Mouse (Mus musculus) spleen, adult 18-20 months (tissue): ENCODE results near the gene Cmc1.
"Not testable (repeated sequence)": the region's sequence is repeated elsewhere in the genome, so short reads cannot be mapped to it uniquely, and the experiment has no call there.

Experiments used
- DNase-seq, 2 experiments: peaks; one replicate each; pipeline ENCODE4 v3.0.0; 2022; ENCODE audit warnings: mixed read lengths in 2 of 2

The Cmc1 gene

GRCm38 (mm10) chr9:118149407-118150402 is at the start of gene Cmc1:
Gene Cmc1 (minus strand): TSS chr9:118150177.
- peak; percentile 78 to 84 for DNase-seq

- DNase-seq, result no peak
Measured at GRCm38 (mm10) chr9:118198557-118198956, 48.6 kb upstream of the Cmc1 start.

- DNase-seq, result no peak
Measured at GRCm38 (mm10) chr9:118196661-118197390, 46.8 kb upstream of the Cmc1 start.

DNA sequence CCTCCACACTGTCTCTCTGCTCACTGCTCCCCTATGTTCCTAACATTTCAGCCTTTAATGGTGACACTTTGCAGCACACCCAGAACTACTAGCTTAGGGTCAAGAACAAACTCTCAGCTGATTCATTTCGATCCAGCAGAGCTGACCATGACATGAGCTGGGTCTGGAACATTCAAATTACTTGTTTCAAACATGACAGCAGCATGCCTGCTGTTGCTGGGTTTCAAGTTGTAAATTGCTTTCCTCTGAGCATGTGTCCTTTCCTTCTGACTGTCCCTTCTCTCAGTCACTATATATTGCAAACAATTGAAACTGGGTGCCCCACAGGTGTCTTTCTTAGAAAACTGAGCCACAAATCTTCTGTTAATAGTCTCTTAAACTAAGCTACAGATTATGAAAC is 43.3 kb upstream of the Cmc1 start:
- no peak for DNase-seq

DNA sequence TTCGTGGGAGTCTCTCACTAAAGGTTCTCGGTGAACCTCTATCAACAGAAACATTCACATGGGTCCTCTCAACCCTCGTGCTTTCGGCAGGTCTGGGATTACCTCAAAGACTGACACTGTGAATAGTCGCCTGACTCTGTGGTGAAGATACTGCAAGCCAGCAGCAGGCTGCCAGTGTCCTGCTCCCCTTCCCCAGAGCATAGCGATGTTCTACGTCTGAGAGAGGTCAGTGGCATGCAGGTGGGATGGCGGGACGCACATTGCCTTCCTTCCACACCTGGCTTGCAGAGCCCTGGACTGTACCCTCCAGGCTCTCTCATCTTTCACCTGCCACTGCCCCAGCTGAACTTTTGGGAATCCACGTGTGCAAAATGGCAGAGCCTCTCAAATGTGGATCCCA is 41.3 kb upstream of the Cmc1 start:
- no peak for DNase-seq

DNA sequence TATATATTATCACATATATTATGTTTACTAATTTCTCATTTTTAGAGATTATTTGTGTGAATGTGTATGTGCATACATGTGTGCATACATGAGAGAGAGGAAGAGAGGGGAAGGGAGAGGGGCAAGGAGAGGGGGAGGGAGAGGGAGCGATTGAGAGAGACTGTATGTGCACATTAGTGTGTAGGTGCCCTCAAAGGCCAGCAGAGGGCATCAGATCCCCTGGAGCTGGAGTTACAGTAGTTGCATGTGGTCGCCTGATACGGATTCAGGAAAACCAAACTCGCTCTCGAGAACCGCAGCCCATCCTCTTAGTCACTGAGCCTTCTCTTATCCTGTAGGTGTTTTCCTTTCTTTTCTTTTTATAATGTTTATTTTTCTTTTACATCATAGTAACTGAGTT is 38.4 kb upstream of the Cmc1 start:
- DNase-seq, result no peak

GRCm38 (mm10) chr9:118187420-118187819 is 37.4 kb upstream of the Cmc1 start:
- no peak for DNase-seq

GRCm38 (mm10) chr9:118186776-118187175 is 36.8 kb upstream of the Cmc1 start:
- no peak for DNase-seq

- DNase-seq, result no peak
Measured at GRCm38 (mm10) chr9:118179136-118180025, 29.4 kb upstream of the Cmc1 start.

GRCm38 (mm10) chr9:118176687-118177086 is 26.7 kb upstream of the Cmc1 start:
- no peak for DNase-seq

GRCm38 (mm10) chr9:118175411-118175810 is 25.4 kb upstream of the Cmc1 start:
- no peak for DNase-seq

GRCm38 (mm10) chr9:118173086-118173485 is 23.1 kb upstream of the Cmc1 start:
- no peak for DNase-seq

GRCm38 (mm10) chr9:118168544-118168943 is 18.6 kb upstream of the Cmc1 start:
- DNase-seq, result peak in 1 of 2 experiments; percentile 10

DNA sequence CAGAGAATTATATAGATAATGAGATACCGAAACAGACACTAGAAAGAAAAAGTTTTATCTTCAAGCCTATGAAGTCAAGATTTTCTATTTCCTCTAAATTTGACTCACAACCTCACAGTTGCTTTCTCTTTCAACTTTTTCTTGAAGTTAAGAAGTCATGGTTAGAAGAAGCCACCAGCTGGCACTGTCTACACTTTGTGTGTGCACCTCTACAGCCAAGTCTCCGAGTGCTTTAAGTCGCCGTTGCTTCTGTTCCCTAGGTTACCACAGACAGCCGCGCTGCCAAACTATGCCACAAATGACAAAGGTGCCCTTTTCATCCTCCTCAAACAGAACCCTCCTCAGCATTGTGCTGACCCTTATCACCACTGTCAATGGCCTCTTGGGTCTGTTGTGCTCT is 17.6 kb upstream of the Cmc1 start:
- no peak for DNase-seq

DNA sequence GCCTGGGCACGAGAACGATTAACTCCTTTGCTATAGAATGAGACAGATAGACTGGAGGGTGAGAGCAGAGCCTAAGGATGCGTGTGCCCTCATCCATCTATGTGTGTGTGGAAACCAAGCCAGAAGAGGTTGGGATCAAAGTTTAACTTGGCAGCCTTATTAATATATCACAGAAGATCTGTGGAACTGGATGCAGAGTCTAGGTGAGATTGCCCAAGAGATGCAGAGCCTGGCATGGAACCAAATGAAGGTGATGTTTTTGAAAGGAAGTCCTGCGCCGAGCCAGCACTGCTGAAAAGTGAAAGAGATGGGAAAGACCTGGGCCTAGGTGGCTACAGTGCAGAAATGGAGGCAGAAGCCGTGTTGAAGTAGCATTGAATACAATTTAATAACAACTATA is 11.6 kb upstream of the Cmc1 start:
- no peak for DNase-seq

- no peak for DNase-seq
Measured at GRCm38 (mm10) chr9:118159936-118160335, 10.0 kb upstream of the Cmc1 start.

GRCm38 (mm10) chr9:118158201-118158600 is 8.2 kb upstream of the Cmc1 start:
- no peak for DNase-seq

DNA sequence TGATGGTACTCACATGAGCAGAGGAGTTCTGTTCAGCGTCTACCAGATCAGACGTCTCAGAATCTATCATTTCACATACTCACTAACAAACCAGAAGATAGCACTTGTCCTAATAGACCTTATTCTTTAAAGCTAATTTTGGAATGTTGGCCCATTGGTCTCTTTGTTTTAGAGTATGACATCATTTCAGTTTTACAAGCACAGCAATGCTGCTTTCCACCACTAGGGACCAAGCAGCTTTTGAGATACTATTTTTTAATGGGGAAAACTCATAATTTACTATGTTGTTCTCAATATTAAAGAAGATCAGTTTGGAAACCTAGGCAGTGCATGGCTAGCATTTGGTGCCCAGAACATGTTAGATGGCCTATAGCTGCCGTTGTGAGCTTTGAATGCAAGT is 7.3 kb upstream of the Cmc1 start:
- no peak for DNase-seq

DNA sequence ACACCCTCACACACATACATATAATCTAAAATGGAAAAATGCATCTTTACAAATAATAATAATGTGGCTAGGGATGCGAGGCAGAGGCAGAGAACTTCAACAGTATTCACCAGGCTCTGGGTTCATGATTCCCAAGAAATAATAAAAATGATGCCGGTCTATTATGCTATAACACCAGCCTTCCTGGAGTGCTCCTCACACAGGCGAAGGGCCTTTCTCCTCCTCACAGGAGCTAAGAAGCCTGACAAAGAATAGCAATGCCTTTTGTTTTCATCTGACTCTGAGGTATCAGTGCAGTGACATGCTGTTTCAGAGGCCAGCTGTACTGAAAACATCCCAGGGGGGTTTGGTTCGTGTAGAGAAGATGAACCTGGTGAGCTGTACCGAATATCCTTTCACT is 4.7 kb upstream of the Cmc1 start:
- no peak for DNase-seq

- no peak for DNase-seq
Measured at GRCm38 (mm10) chr9:118151221-118151507, 1.2 kb upstream of the Cmc1 start.

DNA sequence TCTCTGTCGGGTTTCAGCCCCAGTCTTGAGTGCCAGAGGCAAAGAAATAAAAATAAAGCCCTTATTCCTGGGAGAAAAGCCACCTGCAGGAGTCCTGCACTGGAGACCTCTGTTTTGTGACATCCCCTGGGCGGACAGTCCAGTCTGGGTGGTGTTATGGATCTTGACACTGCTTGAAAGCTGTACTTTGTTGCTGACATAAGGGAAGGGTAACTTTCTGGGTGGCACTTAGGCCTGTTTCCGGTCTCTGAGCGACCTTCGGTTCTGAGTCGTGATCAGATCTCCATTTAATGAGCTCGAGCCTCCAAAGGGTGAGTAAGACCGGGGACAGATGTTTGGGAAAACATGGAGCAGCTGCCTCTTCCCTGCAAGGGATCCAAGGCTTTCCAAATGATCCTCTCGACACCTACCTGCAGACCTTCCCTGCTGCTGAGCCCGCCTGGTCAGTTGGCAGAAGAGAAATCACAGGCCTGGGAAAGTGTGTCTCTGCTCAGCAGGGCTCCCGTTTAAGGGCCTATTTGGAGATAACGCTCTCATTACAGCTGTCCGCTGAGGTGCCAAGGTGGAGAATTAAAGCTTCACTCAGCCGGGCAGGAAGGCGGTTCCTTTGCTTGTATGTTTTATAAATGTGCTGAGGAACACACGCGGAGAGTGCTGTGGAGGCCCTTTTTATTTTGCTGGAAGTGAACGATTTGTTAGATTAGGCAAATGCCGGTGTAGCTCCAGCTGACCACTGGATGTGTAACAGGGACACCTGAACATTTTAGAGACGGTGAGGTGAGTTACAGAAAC is 648 bp upstream of the Cmc1 start:
- no peak for DNase-seq

DNA sequence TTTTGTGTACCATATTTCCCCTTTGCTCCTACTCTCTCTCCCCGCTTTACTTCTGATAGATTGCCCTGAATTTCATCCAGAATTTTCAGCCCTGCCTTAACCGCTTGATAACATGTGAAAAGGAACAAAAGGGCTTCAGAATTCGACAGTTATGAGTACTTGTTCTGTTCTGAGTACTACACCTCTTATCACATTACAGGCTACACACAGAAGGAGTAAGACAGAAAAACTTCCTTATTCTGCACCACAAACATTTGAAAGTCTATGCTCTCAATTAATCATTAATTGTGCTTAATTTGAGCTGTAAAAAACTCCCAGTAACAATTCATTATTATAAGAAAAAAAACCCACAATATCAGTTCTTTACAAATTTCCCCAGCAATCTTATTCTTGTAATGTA is 9.6 kb downstream of the Cmc1 start:
- DNase-seq, result not testable (repeated sequence)
